Mouse (Mus musculus) bone marrow macrophage, adult 2 months (primary cell): ENCODE results near the gene Lpcat1. TPM values are rescaled to one million over a fixed set of nuclear protein-coding genes. Genes with fewer than 3 reads are reported as not detected.

ENCODE experiments used
- H3K27ac ChIP-seq: 2 replicates; pipeline ENCODE4 v1.5.1; 2012; ENCODE audit warnings: low read depth, low read length; ENCODE audit not compliant: insufficient read depth
- H3K4me1 ChIP-seq: 2 replicates; pipeline ENCODE4 v1.6.1; 2012; ENCODE audit warnings: low read length; ENCODE audit not compliant: control insufficient read depth, insufficient read depth
- H3K4me3 ChIP-seq: 2 replicates; pipeline ENCODE4 v1.5.1; 2012; ENCODE audit warnings: mild to moderate bottlenecking, low read length, moderate library complexity; ENCODE audit not compliant: insufficient read depth
- CTCF ChIP-seq: IDR thresholded peaks from 2 replicates; pipeline ENCODE4 v1.5.1; 2012; ENCODE audit warnings: low read depth, mild to moderate bottlenecking, low read length, moderate library complexity
- POLR2A ChIP-seq: IDR thresholded peaks from 2 replicates; pipeline ENCODE4 v1.6.1; 2012; ENCODE audit warnings: mild to moderate bottlenecking, low read depth, low read length, borderline replicate concordance
- polyA plus RNA-seq: library from polyadenylated mRNA; stranded (reverse); fragments of >200 nt; gene quantifications from 2 replicates; pipeline ENCODE4 v1.2.4, GENCODE M21; 2012; ENCODE audit not compliant: missing spikeins, insufficient read depth, insufficient read length

The Lpcat1 gene
- polyA plus RNA-seq, 1 experiment, result 39.5 TPM

DNA sequence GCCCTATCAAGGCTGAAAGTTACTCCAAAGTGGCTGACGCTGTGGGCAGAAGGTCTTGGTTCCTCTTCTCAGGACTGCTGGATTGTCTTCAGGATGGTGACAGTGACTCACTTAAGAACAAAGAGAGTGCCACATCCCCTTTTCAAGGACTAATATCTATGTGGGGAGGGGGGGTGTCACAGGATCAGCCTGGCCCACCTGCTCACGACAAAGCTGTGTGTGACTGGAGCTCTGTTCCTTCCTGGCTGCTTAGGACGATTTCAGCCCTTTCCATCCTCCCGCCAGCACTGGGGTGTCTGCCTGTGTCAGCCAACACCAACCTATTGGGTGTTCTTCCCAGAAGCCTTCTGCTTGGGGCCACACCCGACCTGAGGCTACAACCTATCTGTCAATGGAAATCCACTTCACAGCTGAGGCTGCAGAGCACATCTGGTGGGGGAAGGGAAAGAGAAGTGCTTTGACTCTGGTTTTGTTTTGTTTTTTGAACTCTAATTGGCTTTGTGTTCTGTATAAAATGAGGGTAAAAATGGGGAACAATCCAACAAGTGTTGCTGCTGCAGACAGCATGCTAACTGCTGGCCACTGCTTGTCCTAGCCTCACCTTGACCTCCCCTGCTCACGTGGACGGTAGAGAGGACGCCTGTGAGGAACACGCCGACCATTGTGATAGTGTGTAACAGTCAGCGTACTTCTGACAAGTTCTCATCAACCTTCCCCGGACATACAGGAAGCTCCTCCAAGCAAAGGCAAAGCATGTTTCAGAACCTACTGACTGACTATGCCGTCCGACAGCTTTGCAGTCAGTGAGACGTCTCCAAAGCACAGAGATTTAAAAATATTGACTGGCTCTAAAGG lies 33.1 kb upstream of the Lpcat1 start:
- Histone ChIP-seq H3K4me1 (peaks cover 24% of the 10 kb centered on the region), H3K4me3 (no peak overlapping the region), H3K27ac (peak overlapping the region; percentile 76)
- no peak for TF ChIP-seq POLR2A
- no peak for TF ChIP-seq CTCF

DNA sequence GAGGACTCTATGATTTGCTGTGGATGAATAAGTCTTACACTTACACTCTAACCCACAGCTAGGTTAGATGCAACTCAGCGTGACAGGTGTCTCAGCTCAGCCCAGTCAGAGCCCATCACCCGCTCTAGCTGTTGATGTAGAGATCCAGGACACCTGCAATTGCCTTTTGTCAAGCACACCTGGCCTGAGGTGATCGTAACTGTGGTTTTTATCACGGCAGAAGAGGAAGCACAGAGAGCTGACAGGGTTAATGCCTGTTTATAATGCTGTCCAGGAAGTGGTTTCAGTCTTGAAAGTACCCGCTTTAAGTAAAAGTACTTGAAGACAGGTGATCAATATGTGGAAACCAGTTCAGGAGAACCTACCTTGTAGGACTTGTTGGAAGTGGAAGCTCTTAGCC lies 32.3 kb upstream of the Lpcat1 start:
- Histone ChIP-seq H3K27ac (no peak overlapping the region), H3K4me1 (peaks cover 24% of the 10 kb centered on the region), H3K4me3 (no peak overlapping the region)
- TF ChIP-seq CTCF (no peak), POLR2A (no peak)

DNA sequence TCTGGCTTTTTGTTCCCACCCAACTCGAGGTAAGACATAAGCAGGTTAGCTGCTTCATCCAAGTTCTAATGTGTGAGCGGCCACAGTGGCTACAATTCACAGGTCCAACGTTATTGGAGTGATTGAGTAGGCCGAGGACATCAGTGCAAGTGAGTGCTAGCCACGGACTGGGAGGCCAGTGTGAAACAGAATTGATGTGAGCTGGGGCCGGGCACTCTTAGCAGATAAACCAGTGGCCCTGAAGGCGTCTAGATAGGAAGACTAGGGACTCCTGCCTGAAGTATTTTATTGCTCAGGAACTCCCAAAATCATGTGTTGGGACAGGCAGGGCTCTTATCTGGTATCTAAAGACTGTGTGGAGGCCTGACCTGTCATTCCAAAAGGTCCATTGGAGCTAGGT lies 31.3 kb upstream of the Lpcat1 start:
- H3K27ac ChIP-seq, result no peak overlapping the region
- TF ChIP-seq CTCF (no peak), POLR2A (no peak)
- H3K4me1 ChIP-seq, result peaks cover 24% of the 10 kb centered on the region
- no peak overlapping the region for H3K4me3 ChIP-seq

DNA sequence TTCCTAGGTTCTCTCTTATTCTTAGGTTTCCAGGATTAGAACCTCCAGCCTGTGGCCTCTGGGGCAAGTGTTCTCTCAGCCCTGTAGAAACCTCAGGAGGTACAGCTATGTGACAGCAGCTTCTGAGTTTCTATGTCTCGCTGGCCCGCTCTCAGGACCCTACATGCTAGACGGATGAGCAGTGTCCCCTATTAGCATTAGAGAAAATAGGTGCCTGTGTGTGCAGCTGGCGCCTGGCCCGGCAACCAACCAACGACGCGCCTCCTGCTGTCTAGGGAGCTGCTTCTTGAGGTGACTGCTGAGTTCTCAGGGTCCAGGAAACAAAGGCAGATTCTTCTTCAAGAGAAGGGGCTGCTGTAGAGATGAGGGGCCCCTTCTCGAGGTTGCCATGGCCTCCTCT lies 27.9 kb upstream of the Lpcat1 start:
- no peak overlapping the region for H3K27ac ChIP-seq
- no peak overlapping the region for H3K4me3 ChIP-seq
- peaks cover 9% of the 10 kb centered on the region for H3K4me1 ChIP-seq
- TF ChIP-seq POLR2A, result no peak
- no peak for TF ChIP-seq CTCF

DNA sequence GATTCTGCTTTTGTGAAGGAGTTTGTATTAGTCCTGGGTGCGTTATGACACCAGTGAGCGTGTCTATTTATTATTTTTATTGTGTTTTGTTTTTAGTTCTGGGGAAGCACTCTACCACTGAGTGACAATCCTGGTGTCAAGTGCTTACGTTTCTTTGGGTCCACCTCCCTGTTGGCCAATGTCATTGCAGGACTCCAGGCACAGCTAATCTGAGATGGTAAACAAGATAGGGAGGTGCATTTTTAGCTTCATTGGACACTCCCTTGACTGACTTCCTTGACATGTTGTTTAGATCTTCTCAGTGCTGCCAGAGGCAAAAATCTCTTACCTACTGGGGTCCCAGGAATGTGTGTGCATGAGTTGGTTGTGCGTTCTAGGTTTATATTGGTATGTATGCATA lies 26.0 kb upstream of the Lpcat1 start:
- Histone ChIP-seq H3K4me1 (peaks cover 10% of the 10 kb centered on the region), H3K27ac (no peak overlapping the region), H3K4me3 (no peak overlapping the region)
- TF ChIP-seq CTCF (no peak), POLR2A (no peak)

DNA sequence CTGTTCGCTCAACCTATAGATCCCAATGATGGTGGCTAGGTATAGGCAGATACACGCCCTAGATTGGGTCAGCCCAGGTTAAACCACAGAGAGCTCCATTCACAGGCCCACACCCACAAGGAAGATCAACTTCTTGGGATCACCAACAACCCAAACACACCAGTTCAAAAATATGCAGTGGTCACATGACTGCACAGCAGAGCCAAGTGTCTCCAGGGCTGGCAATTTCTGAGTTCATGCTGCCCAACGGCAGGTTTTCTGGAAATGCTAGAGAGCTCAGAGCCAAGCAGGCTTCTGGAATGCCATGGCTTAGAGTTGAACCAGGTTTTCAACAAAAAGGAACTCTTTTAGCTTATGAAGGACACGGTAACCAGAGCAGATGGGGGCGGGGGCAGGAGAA lies 25.3 kb upstream of the Lpcat1 start:
- TF ChIP-seq CTCF, result no peak
- no peak for TF ChIP-seq POLR2A
- H3K4me1 ChIP-seq, result peaks cover 12% of the 10 kb centered on the region
- H3K4me3 ChIP-seq, result no peak overlapping the region
- no peak overlapping the region for H3K27ac ChIP-seq

DNA sequence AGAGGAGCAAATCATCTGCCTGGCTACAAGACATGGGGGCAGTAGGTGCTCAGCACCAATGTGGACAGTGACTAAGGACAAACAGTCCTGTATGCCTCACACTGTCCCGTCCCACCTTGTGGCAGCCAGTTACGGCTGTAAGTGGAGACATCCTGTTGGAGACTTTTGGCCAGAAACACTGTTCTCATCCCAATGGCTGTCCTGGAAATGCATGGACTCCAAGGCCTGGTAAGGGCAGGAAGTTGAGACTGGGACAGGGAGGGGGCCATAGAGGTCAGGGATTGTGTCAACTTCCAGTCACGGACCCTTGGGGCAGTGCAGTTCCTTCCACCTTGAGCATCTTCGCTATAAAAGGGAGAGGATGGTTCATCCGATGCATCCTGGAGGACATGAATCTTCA lies 24.6 kb upstream of the Lpcat1 start:
- TF ChIP-seq POLR2A, result no peak
- no peak for TF ChIP-seq CTCF
- Histone ChIP-seq H3K4me1 (peaks cover 12% of the 10 kb centered on the region), H3K27ac (no peak overlapping the region), H3K4me3 (no peak overlapping the region)

DNA sequence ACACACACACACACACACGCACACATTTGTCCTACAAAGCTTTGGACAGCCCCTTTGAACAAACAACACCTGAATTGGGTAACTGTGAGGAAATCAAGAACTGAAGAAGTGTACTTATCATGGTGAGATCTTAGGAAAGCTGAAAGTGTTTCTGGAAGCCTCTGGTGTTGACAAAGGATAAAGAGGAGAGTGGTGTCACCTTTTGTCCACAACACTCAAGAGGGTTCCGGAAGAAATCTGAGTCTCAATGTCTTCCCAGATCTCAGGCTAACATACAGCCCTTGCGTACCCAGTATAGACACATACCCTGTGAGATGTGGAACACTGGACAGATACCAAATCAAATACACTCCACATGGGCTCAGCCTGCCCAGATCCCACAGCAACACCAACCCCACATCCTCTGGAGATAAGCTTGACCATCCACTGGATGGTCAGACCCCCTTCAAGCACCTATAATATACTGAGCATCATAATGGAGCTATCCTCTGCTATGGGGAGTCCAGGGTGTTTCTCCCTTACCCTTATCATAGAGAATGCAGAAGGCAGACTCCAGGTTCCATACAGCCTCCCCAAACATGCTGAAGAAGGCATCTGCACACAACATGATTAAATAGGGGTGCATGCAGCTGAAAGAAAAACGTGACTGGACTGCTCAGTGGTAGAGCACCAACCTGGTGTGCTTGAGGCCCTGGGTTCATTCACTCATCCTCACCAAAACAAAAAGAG lies 23.7 kb upstream of the Lpcat1 start:
- peaks cover 12% of the 10 kb centered on the region for H3K4me1 ChIP-seq
- H3K27ac ChIP-seq, result no peak overlapping the region
- TF ChIP-seq CTCF (no peak), POLR2A (no peak)
- no peak overlapping the region for H3K4me3 ChIP-seq

DNA sequence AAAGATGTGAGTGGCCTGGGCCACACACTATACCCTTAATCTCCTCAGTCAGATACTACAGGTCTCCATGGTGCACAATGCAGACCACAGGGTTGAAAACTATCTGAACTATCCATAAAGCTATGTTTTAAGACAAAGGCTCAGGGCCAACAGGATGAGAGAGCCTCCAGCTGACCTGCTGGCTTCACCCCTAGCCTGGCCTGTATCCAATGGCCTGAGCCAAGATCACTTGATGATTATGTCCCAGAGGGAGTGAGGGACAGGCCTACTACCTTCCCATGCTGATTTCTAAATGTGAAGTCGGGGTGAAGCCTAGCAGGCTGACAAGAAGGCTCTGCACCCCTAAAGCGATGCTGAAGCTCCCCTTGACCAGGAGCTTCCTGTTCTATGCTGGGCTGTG lies 21.9 kb upstream of the Lpcat1 start:
- Histone ChIP-seq H3K4me3 (no peak overlapping the region), H3K27ac (no peak overlapping the region), H3K4me1 (peaks cover 12% of the 10 kb centered on the region)
- TF ChIP-seq POLR2A, result no peak

DNA sequence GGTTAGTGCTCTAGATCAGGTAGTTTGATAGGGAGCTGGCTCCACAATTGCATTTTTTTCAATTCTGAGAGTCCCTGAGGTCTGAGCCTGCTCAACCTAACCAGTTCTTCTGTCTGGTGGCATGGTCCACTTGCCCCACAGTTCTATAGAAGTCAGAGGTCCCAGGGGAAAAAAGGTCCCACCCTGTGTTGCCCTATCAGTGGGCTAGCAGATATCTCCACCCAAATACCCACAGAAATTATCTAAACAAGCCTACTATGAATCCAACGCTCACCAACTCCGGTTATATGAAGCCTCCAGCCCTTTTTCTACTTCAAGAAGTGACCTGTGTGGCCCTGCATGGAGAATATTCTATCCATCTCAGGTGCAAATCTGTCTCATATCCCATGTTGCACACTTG lies 20.9 kb upstream of the Lpcat1 start:
- no peak overlapping the region for H3K27ac ChIP-seq
- H3K4me3 ChIP-seq, result no peak overlapping the region
- TF ChIP-seq POLR2A, result no peak
- TF ChIP-seq CTCF, result no peak
- peaks cover 12% of the 10 kb centered on the region for H3K4me1 ChIP-seq
